Mouse (Mus musculus): ENCODE data around the gene Lmf1. TPM values are rescaled to one million over a fixed set of nuclear protein-coding genes. Genes with fewer than 3 reads are reported as not detected.

Gene Lmf1
- polyA plus RNA-seq, 1 experiment from 2014 or later: 23.8 TPM

Other genes starting within 250 kb of the Lmf1 start
- gene Tpsab1, start 233.5 kb upstream of the Lmf1 start, polyA plus RNA-seq (2014; fragmentation: Nextera tagmentation; extraction: Ambion mirVana): not detected in 2 replicates
- not detected in 2 replicates for gene Tpsb2, start 212.8 kb upstream of the Lmf1 start, polyA plus RNA-seq (2014; fragmentation: Nextera tagmentation; extraction: Ambion mirVana)
- 0.41 and 0.63 TPM in 2 replicates for gene Tpsg1, start 209.8 kb upstream of the Lmf1 start, polyA plus RNA-seq (2014; fragmentation: Nextera tagmentation; extraction: Ambion mirVana)
- 5.5 TPM in 2 replicates for gene Cacna1h, start 145.3 kb upstream of the Lmf1 start, polyA plus RNA-seq (2014; fragmentation: Nextera tagmentation; extraction: Ambion mirVana)
- not detected in 2 replicates for gene Tekt4, start 124.5 kb upstream of the Lmf1 start, polyA plus RNA-seq (2014; fragmentation: Nextera tagmentation; extraction: Ambion mirVana)
- 0.17 TPM in 1 of 2 replicates, not detected in the other for gene Sstr5, start 81.8 kb upstream of the Lmf1 start, polyA plus RNA-seq (2014; fragmentation: Nextera tagmentation; extraction: Ambion mirVana)
- 7.1 and 8.8 TPM in 2 replicates for gene Sox8, start 8.4 kb upstream of the Lmf1 start, polyA plus RNA-seq (2014; fragmentation: Nextera tagmentation; extraction: Ambion mirVana)
- 3.2 and 9.7 TPM in 2 replicates for gene Gng13, start 138.1 kb downstream of the Lmf1 start, polyA plus RNA-seq (2014; fragmentation: Nextera tagmentation; extraction: Ambion mirVana)
- 29.1 and 31.5 TPM in 2 replicates for gene Chtf18, start 148.3 kb downstream of the Lmf1 start, polyA plus RNA-seq (2014; fragmentation: Nextera tagmentation; extraction: Ambion mirVana)
- gene Rpusd1, start 148.6 kb downstream of the Lmf1 start, polyA plus RNA-seq (2014; fragmentation: Nextera tagmentation; extraction: Ambion mirVana): 20.4 and 23.4 TPM in 2 replicates
- gene Mslnl, start 157.0 kb downstream of the Lmf1 start, polyA plus RNA-seq (2014; fragmentation: Nextera tagmentation; extraction: Ambion mirVana): not detected in 2 replicates
- 0.14 and 0.24 TPM in 2 replicates for gene Msln, start 175.3 kb downstream of the Lmf1 start, polyA plus RNA-seq (2014; fragmentation: Nextera tagmentation; extraction: Ambion mirVana)
- 21.8 and 23.6 TPM in 2 replicates for gene Narfl, start 194.7 kb downstream of the Lmf1 start, polyA plus RNA-seq (2014; fragmentation: Nextera tagmentation; extraction: Ambion mirVana)
- 62.7 and 68.0 TPM in 2 replicates for gene Haghl, start 206.6 kb downstream of the Lmf1 start, polyA plus RNA-seq (2014; fragmentation: Nextera tagmentation; extraction: Ambion mirVana)
- gene Ccdc78, start 207.5 kb downstream of the Lmf1 start, polyA plus RNA-seq (2014; fragmentation: Nextera tagmentation; extraction: Ambion mirVana): 0.11 and 0.16 TPM in 2 replicates
- 52.3 and 53.4 TPM in 2 replicates for gene Fam173a, start 213.8 kb downstream of the Lmf1 start, polyA plus RNA-seq (2014; fragmentation: Nextera tagmentation; extraction: Ambion mirVana)
- 0.29 TPM in 1 of 2 replicates, not detected in the other for gene AC134908.4, start 216.6 kb downstream of the Lmf1 start, polyA plus RNA-seq (2014; fragmentation: Nextera tagmentation; extraction: Ambion mirVana)
- gene Metrn, start 218.1 kb downstream of the Lmf1 start, polyA plus RNA-seq (2014; fragmentation: Nextera tagmentation; extraction: Ambion mirVana): 13.3 and 15.0 TPM in 2 replicates
- 1.4 and 1.5 TPM in 2 replicates for gene Fbxl16, start 230.0 kb downstream of the Lmf1 start, polyA plus RNA-seq (2014; fragmentation: Nextera tagmentation; extraction: Ambion mirVana)
- gene Wdr24, start 244.5 kb downstream of the Lmf1 start, polyA plus RNA-seq (2014; fragmentation: Nextera tagmentation; extraction: Ambion mirVana): 27.7 and 27.9 TPM in 2 replicates
- 45.5 and 55.0 TPM in 2 replicates for gene Jmjd8, start 249.8 kb downstream of the Lmf1 start, polyA plus RNA-seq (2014; fragmentation: Nextera tagmentation; extraction: Ambion mirVana)